Mouse (Mus musculus): ENCODE measurements around the gene Serp1.

GRCm38 (mm10) chr3:58517258-58517657, 8.4 kb downstream of the Serp1 start:
- no peak for TF ChIP-seq GATA1 (IDR thresholded peaks at IDR 0.05; ENCODE audit: low read length)
- TF ChIP-seq TAL1 (IDR thresholded peaks at IDR 0.05; ENCODE audit: low read length), result no peak
